Comparison of ENCODE assay signal across 28 mouse cellular contexts in genomic region chr5:118627630-118628029, GRCm38 (mm10).
DNase-seq lines count a peak whose midpoint lies in the region; ATAC-seq and TF ChIP-seq lines count a peak whose summit lies in the region.
"Had no signal": no experiment of that assay in that cellular context is flagged by ENCODE, and none has a peak within 500 bp of the region (broad histone marks: within the 10 kb centered on the region; RNA-seq: fewer than 3 reads in every experiment).

No protein-coding gene starts in this region.

- peaks cover 14% of the 10 kb centered on the region for H3K4me1 ChIP-seq in intestine, embryonic 16.5 days (ENCODE audit: control insufficient read depth, insufficient read depth, low read length)
- no peaks in the 10 kb centered on the region for H3K4me1 ChIP-seq in intestine, postnatal 0 days (replicated peaks; ENCODE audit: control insufficient read depth, insufficient read depth, low read length)
- peaks cover 18% of the 10 kb centered on the region for H3K4me1 ChIP-seq in lung, embryonic 14.5 days (ENCODE audit: insufficient read depth)
- H3K4me1 ChIP-seq in stomach, embryonic 15.5 days = no peaks in the 10 kb centered on the region

- no peaks in the 10 kb centered on the region for H3K27me3 ChIP-seq in intestine, embryonic 16.5 days (replicated peaks; ENCODE audit: control insufficient read depth, insufficient read depth, low read length)
- no peaks in the 10 kb centered on the region for H3K27me3 ChIP-seq in intestine, postnatal 0 days (replicated peaks; ENCODE audit: control insufficient read depth, insufficient read depth, low read length)
- H3K27me3 ChIP-seq in lung, embryonic 14.5 days (ENCODE audit: insufficient read depth, low read length) = no peaks in the 10 kb centered on the region
- H3K27me3 ChIP-seq in stomach, embryonic 15.5 days (replicated peaks) = no peaks in the 10 kb centered on the region
- H3K27me3 ChIP-seq: CH12.LX; embryonic facial prominence, embryonic 13.5 days; embryonic facial prominence, embryonic 15.5 days; forebrain, embryonic 13.5 days; forebrain, embryonic 15.5 days; Patski had no signal

- no peak overlapping the region for H3K4me3 ChIP-seq in intestine, embryonic 16.5 days (ENCODE audit: low read length)
- H3K4me3 ChIP-seq in intestine, postnatal 0 days (ENCODE audit: low read depth, low read length) = no peak overlapping the region
- no peak overlapping the region for H3K4me3 ChIP-seq in lung, embryonic 14.5 days (ENCODE audit: low read depth, low read length)
- H3K4me3 ChIP-seq in stomach, embryonic 15.5 days (replicated peaks) = no peak overlapping the region
- H3K4me3 ChIP-seq: embryonic facial prominence, embryonic 13.5 days; embryonic facial prominence, embryonic 15.5 days; forebrain, embryonic 13.5 days; forebrain, embryonic 15.5 days had no signal

- no peak overlapping the region for H3K4me2 ChIP-seq in intestine, embryonic 16.5 days (ENCODE audit: low read depth, low read length)
- no peak overlapping the region for H3K4me2 ChIP-seq in intestine, postnatal 0 days (replicated peaks; ENCODE audit: low read depth)
- H3K4me2 ChIP-seq in lung, embryonic 14.5 days = no peak overlapping the region
- H3K4me2 ChIP-seq in stomach, embryonic 15.5 days = no peak overlapping the region
- H3K4me2 ChIP-seq: embryonic facial prominence, embryonic 13.5 days; embryonic facial prominence, embryonic 15.5 days; forebrain, embryonic 13.5 days; forebrain, embryonic 15.5 days had no signal

- no peak for ATAC-seq in intestine, embryonic 16.5 days
- no peak for ATAC-seq in intestine, postnatal 0 days
- no peak for ATAC-seq in lung, embryonic 14.5 days (ENCODE audit: insufficient read depth)
- peak; percentile 31; the same call in 1 of the 2 replicates for ATAC-seq in stomach, embryonic 15.5 days (ENCODE audit: insufficient read depth, low FRiP score, low read depth)
- ATAC-seq: activated CD4-positive, CD25-positive, alpha-beta regulatory T cell, adult 4 months; CD4-positive, CD25-positive, alpha-beta regulatory T cell, adult 4 months; forebrain, embryonic 13.5 days; forebrain, embryonic 15.5 days; Patski had no signal

- H3K9me3 ChIP-seq in intestine, embryonic 16.5 days (ENCODE audit: control insufficient read depth, low read length) = no peaks in the 10 kb centered on the region
- no peaks in the 10 kb centered on the region for H3K9me3 ChIP-seq in intestine, postnatal 0 days (ENCODE audit: control insufficient read depth)
- H3K9me3 ChIP-seq in lung, embryonic 14.5 days (ENCODE audit: low read depth, low read length) = no peaks in the 10 kb centered on the region
- no peaks in the 10 kb centered on the region for H3K9me3 ChIP-seq in stomach, embryonic 15.5 days
- H3K9me3 ChIP-seq: embryonic facial prominence, embryonic 13.5 days; embryonic facial prominence, embryonic 15.5 days; forebrain, embryonic 13.5 days; forebrain, embryonic 15.5 days; G1E had no signal

- 0 out of 2 replicates have a peak overlapping the region, but pooled peaks have one; percentile 2 for H3K27ac ChIP-seq in intestine, embryonic 16.5 days (ENCODE audit: low read length)
- no peak overlapping the region for H3K27ac ChIP-seq in intestine, postnatal 0 days (ENCODE audit: low read depth, low read length)
- H3K27ac ChIP-seq in lung, embryonic 14.5 days (ENCODE audit: low read depth) = no peak overlapping the region
- peak overlapping the region; percentile 13 for H3K27ac ChIP-seq in stomach, embryonic 15.5 days
- H3K27ac ChIP-seq: embryonic facial prominence, embryonic 13.5 days; embryonic facial prominence, embryonic 15.5 days; forebrain, embryonic 13.5 days; forebrain, embryonic 15.5 days had no signal

- H3K36me3 ChIP-seq in intestine, embryonic 16.5 days (ENCODE audit: control insufficient read depth, insufficient read depth, low read length) = no peaks in the 10 kb centered on the region
- H3K36me3 ChIP-seq in intestine, postnatal 0 days (ENCODE audit: control insufficient read depth, insufficient read depth) = no peaks in the 10 kb centered on the region; the same call in 1 of the 2 replicates
- no peaks in the 10 kb centered on the region for H3K36me3 ChIP-seq in lung, embryonic 14.5 days (ENCODE audit: insufficient read depth)
- H3K36me3 ChIP-seq in stomach, embryonic 15.5 days = no peaks in the 10 kb centered on the region
- H3K36me3 ChIP-seq: embryonic facial prominence, embryonic 13.5 days; embryonic facial prominence, embryonic 15.5 days; forebrain, embryonic 15.5 days had no signal

- 62% methylated on average over 5 of the region's 5 CpGs for WGBS in intestine, embryonic 16.5 days
- 67% methylated on average over 5 of the region's 5 CpGs for WGBS in intestine, postnatal 0 days
- 57% methylated on average over 5 of the region's 5 CpGs for WGBS in lung, embryonic 14.5 days
- WGBS in stomach, embryonic 15.5 days = 49% methylated on average over 5 of the region's 5 CpGs

- no peak overlapping the region for H3K9ac ChIP-seq in intestine, embryonic 16.5 days (ENCODE audit: low read depth, low read length)
- H3K9ac ChIP-seq in intestine, postnatal 0 days (ENCODE audit: low read depth, low read length) = no peak overlapping the region
- no peak overlapping the region for H3K9ac ChIP-seq in lung, embryonic 14.5 days
- H3K9ac ChIP-seq in stomach, embryonic 15.5 days = no peak overlapping the region
- H3K9ac ChIP-seq: embryonic facial prominence, embryonic 13.5 days; embryonic facial prominence, embryonic 15.5 days; forebrain, embryonic 13.5 days; forebrain, embryonic 15.5 days had no signal

- no peak for TF ChIP-seq CTCF in intestine, postnatal 0 days (IDR thresholded peaks at IDR 0.05; ENCODE audit: low read depth)
- no peak for TF ChIP-seq CTCF in lung, embryonic 14.5 days (IDR thresholded peaks at IDR 0.05; ENCODE audit: low read depth)

- peak; percentile 49 for DNase-seq in lung, embryonic 14.5 days
- no peak for DNase-seq in lung, postnatal 36 days
- peak; percentile 59 for DNase-seq in adipocyte (ENCODE audit: low spot score)
- DNase-seq in urinary bladder, postnatal 4 days (ENCODE audit: low spot score in 2 of 2) = no peak
- no peak for DNase-seq in right cerebral cortex, postnatal 4 days
- DNase-seq: adrenal gland, adult 2 months; adrenal gland, postnatal 10 days; adrenal gland, postnatal 25 days; B cell, adult 2 months; cerebellum, adult 11 months; cerebellum, adult 18-20 months; cerebellum, adult 8-10 months; cerebellum, adult 9-11 months; cerebellum, postnatal 14 days; cerebellum, postnatal 36 days; embryo, embryonic 11 days had no signal

Comparison
In these comparisons a context has a peak if more than half of its experiments do, and no peak if none do; other contexts are left out.
1. H3K27ac ChIP-seq: peak in intestine, embryonic 16.5 days (single experiment) and stomach, embryonic 15.5 days (single experiment); none in intestine, postnatal 0 days (single experiment) and lung, embryonic 14.5 days (single experiment).
2. DNase-seq: peak in lung, embryonic 14.5 days (single experiment) and adipocyte (single experiment); none in lung, postnatal 36 days (single experiment), urinary bladder, postnatal 4 days (0 of 2) and right cerebral cortex, postnatal 4 days (single experiment).